Mouse (Mus musculus) layer of hippocampus, adult 2 months (tissue): ENCODE data around the gene Fam19a5. TPM values are rescaled to one million over a fixed set of nuclear protein-coding genes. Genes with fewer than 3 reads are reported as not detected.

ENCODE experiments used
- DNase-seq, 2 experiments: peaks; one replicate each; pipeline ENCODE4 v3.0.0; 2022; ENCODE audit warnings: low spot score in 2 of 2
- H3K27ac ChIP-seq: fragments of 200-600 bp; 2 replicates; pipeline ENCODE4 v1.8.1; 2022
- H3K4me3 ChIP-seq: fragments of 200-600 bp; 2 replicates; pipeline ENCODE4 v1.8.1; 2022; ENCODE audit warnings: mild to moderate bottlenecking
- CTCF ChIP-seq: fragments of 200-600 bp; conservative IDR thresholded peaks from 2 replicates; pipeline ENCODE4 v1.8.1; 2022; ENCODE audit warnings: antibody characterized with exemption, mild to moderate bottlenecking, moderate library complexity
- microRNA-seq, 2 experiments: library from miRNA; unstranded; fragments of <30 nt; microRNA quantifications; one replicate each; pipeline ENCODE4 v1.2.0; 2021
- total RNA-seq, 2 experiments: library from RNA; stranded (reverse); gene quantifications; 2 replicates each; pipeline ENCODE4 v1.2.3; 2021

Gene Fam19a5
- total RNA-seq, 2 experiments from 2014 or later = 135 to 141 TPM

- Histone ChIP-seq H3K27ac (0 out of 2 replicates have a peak overlapping the region, but pooled peaks have one; percentile 20), H3K4me3 (no peak overlapping the region)
- TF ChIP-seq CTCF = no peak
- DNase-seq = peak in 1 of 2 experiments; percentile 18
These were observed 211.4 kb downstream of the Fam19a5 start for GRCm38 (mm10) chr15:87755482-87755881.

GRCm38 (mm10) chr15:87765876-87766275 is 221.8 kb downstream of the Fam19a5 start:
- no peak for TF ChIP-seq CTCF
- Histone ChIP-seq H3K27ac (no peak overlapping the region), H3K4me3 (no peak overlapping the region)
- no peak for DNase-seq

GRCm38 (mm10) chr15:87773955-87774354 is 229.9 kb downstream of the Fam19a5 start:
- Histone ChIP-seq H3K27ac (no peak overlapping the region), H3K4me3 (no peak overlapping the region)
- no peak for DNase-seq
- TF ChIP-seq CTCF = peak; percentile 64

GRCm38 (mm10) chr15:87783331-87783730 is 239.2 kb downstream of the Fam19a5 start:
- H3K4me3 ChIP-seq = no peak overlapping the region
- TF ChIP-seq CTCF = no peak
- DNase-seq = no peak
- no peak overlapping the region for H3K27ac ChIP-seq

- no peak for DNase-seq
- TF ChIP-seq CTCF = no peak
- no peak overlapping the region for H3K4me3 ChIP-seq
- H3K27ac ChIP-seq = no peak overlapping the region
These were observed 245.6 kb downstream of the Fam19a5 start for GRCm38 (mm10) chr15:87789671-87790070.

- no peak for TF ChIP-seq CTCF
- no peak for DNase-seq
- H3K4me3 ChIP-seq = no peak overlapping the region
- H3K27ac ChIP-seq = no peak overlapping the region
These were observed 249.6 kb downstream of the Fam19a5 start for GRCm38 (mm10) chr15:87793661-87794060.

GRCm38 (mm10) chr15:87796571-87796970 is 252.5 kb downstream of the Fam19a5 start:
- Histone ChIP-seq H3K27ac (no peak overlapping the region), H3K4me3 (no peak overlapping the region)
- DNase-seq = no peak
- TF ChIP-seq CTCF = no peak

Small RNA genes within 50 kb of the gene (microRNA-seq; reads per million reads assigned to microRNA genes)
- 0 reads per million in 2 experiments for gene Mir6393
